Mouse (Mus musculus): ENCODE results near the gene Dffa.

DNA sequence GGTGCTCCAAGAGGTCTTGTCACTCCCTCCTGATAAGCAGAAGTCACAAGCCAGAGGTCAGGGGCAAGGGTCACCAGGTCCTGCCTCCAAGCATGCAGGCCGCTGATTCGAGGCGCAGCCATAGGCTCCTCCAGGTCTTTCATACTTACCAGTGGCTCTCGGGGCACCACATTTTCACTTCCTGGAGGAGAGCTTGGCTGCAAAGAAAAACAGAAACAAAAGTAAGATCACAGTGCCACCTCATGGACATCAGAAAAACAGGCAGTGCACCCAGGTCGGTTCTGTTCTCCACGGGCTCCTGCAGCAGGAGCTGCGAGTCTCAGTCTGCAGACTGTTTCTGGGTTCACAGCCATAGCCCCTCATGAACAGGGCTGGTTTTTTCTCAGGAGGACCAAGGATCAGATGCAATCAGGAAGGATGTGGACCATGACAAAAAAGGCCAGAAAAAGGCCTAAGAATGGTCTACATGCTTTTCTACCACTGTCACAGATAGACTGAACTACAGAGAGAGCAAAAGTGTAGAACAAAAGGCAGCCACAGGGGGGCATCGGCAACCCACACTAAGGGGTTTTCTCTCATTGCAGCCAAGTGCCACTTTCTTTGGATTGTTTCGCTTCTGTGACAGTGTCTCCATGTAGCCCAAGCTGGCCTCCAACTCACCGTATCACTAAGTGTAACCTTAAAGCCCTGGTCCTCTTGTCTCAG lies 27.9 kb upstream of the Dffa start:
- TF ChIP-seq CTCF (conservative IDR thresholded peaks at IDR 0.05; ENCODE audit: low read length) (peak; percentile 49), NANOG (IDR thresholded peaks at IDR 0.05; ENCODE audit: borderline replicate concordance, low read length) (no peak), POU5F1 (IDR thresholded peaks at IDR 0.05; ENCODE audit: borderline replicate concordance, low read length) (no peak)
